Mouse (Mus musculus) splenic B cell, adult 2 months (primary cell): ENCODE results near the gene Tubb1.

Experiments used
- DNase-seq: peaks from one replicate; pipeline ENCODE4 v3.0.0-alpha.2; 2011; ENCODE audit warnings: low read depth, low spot score
- H3K27me3 ChIP-seq: 2 replicates; pipeline ENCODE4 v1.6.1; 2012; ENCODE audit warnings: mild to moderate bottlenecking, low read length, moderate library complexity, mixed read lengths; ENCODE audit not compliant: control insufficient read depth, poor library complexity, insufficient read depth, severe bottlenecking
- H3K36me3 ChIP-seq: 2 replicates; pipeline ENCODE4 v1.6.1; 2012; ENCODE audit warnings: mild to moderate bottlenecking, low read length, moderate library complexity, mixed read lengths; ENCODE audit not compliant: control insufficient read depth, poor library complexity, insufficient read depth, severe bottlenecking

The Tubb1 gene

GRCm38 (mm10) chr2:174463789-174464523 lies 13.5 kb downstream of the Tubb1 start, which contains the start of gene Atp5e:
Atp5e (minus strand) TSS chr2:174464105.
- Histone ChIP-seq H3K27me3 (no peaks in the 10 kb centered on the region), H3K36me3 (peaks cover 4% of the 10 kb centered on the region)
- peak; percentile 93 for DNase-seq

DNA sequence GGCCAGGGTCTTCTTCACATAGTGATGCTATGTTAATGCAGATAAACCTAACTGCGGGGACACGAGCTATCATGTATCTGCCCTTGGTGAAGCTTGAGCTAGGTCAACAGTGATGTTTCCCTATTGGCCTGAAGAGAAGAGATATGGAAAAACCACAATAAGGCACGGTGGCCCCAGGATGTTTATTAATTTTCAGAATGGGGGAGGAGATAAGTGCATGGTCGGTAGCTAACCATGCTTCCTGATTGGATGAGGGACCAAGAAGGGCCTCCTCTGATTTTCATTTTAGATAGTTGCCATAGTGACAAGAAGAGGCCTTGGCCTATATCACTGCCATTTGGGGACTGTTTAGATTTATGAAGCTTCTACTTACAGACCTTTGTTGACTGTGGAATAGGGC lies 19.8 kb downstream of the Tubb1 start:
- Histone ChIP-seq H3K27me3 (no peaks in the 10 kb centered on the region), H3K36me3 (peaks cover 2% of the 10 kb centered on the region; the same call in 1 of the 2 replicates)
- DNase-seq = no peak

- Histone ChIP-seq H3K36me3 (peaks cover 2% of the 10 kb centered on the region; the same call in 1 of the 2 replicates), H3K27me3 (no peaks in the 10 kb centered on the region)
- no peak for DNase-seq
Measured at GRCm38 (mm10) chr2:174470786-174471405, 20.4 kb downstream of the Tubb1 start.

DNA sequence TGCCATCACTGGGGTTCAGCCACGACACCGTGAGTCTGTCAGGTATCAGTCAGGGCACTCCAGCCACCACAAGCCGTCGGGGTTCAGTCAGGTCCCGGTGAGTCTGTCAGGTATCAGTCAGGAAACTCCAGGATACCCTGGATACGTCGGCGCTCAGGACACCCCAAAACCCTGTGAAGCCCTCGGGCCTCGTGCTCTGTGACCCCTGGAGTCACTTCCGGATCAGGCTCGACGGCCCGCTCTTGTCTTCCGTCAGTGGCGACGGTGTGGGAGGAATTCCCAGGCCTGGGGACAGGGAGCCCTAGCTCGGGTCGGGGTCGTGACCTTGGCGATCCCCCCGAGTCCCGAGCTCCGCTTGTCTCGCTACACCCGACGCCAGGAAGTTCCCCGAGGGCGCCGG lies 21.9 kb downstream of the Tubb1 start:
- no peaks in the 10 kb centered on the region for H3K27me3 ChIP-seq
- H3K36me3 ChIP-seq = no peaks in the 10 kb centered on the region; the same call in 1 of the 2 replicates
- DNase-seq = no peak

DNA sequence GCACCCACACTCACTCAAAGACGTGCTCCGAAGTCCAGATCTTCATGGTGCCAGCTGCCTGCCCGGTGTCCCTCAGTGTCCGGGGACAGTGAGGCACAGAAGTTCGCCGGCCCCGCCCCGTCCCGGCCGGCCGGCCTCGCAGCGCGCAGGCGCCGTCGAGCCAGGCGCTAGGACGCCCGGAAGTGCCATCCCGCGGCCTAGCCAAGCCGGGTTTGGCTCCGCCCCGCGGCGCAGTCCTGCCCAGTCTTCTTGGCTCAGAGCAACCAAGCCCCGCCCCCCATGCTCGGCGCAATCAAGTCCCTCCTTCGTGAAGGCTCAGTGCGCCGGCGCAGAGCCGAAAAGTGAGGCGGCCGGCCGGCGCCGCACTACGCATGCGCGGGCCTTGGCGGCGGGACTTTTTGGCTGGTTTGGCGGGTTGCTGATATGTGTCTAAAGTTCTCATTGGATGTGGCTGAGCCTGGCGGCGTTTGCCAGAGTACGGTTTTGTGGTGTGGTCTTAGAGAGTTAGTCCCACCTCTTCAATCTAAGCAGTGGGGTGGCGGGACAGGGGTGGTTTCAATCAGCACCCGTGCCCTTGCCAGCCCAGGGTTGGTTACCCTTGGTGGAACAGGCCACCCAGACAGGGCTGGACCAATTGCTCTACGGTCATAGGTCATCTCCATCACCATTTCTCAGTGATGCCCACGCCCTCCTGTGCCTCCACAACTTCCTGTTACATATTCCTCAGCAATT lies 22.5 kb downstream of the Tubb1 start, which contains the start of gene Prelid3b:
Gene Prelid3b (minus strand): TSS at position 264 of the 732 bp plus-strand sequence.
- Histone ChIP-seq H3K36me3 (no peaks in the 10 kb centered on the region; the same call in 1 of the 2 replicates), H3K27me3 (no peaks in the 10 kb centered on the region)
- DNase-seq = peak; percentile 100

GRCm38 (mm10) chr2:174473550-174473927 lies 23.0 kb downstream of the Tubb1 start:
- H3K36me3 ChIP-seq = no peaks in the 10 kb centered on the region; the same call in 1 of the 2 replicates
- no peaks in the 10 kb centered on the region for H3K27me3 ChIP-seq
- DNase-seq = no peak

- DNase-seq = no peak
- Histone ChIP-seq H3K27me3 (no peaks in the 10 kb centered on the region), H3K36me3 (no peaks in the 10 kb centered on the region)
Measured at GRCm38 (mm10) chr2:174477543-174478319, 27.2 kb downstream of the Tubb1 start.

GRCm38 (mm10) chr2:174478746-174479145 lies 28.3 kb downstream of the Tubb1 start:
- Histone ChIP-seq H3K27me3 (no peaks in the 10 kb centered on the region), H3K36me3 (no peaks in the 10 kb centered on the region)
- DNase-seq = no peak

DNA sequence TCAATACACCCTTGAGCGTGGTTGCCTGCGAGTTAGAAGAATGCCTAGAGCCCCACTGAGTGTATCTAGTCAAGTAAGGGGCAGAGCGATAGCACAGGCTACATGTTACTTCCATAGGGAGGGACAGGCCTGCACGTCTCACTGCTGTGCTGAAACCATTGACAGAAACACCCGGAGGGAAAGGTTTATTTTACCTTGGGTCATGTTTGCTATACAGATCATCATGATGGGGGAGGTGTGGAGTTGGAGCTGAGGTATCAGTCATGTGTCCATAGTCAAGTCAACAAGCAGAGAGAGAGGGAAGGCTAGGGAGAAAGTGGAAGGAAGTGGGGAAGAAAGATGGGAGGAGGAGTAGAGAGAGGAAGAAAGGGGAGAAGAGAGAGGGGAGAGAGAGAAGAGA lies 36.5 kb downstream of the Tubb1 start:
- Histone ChIP-seq H3K27me3 (no peaks in the 10 kb centered on the region), H3K36me3 (no peaks in the 10 kb centered on the region)
- no peak for DNase-seq

- peak; percentile 82 for DNase-seq
- H3K36me3 ChIP-seq = no peaks in the 10 kb centered on the region
- no peaks in the 10 kb centered on the region for H3K27me3 ChIP-seq
Measured at GRCm38 (mm10) chr2:174492858-174493257, 42.4 kb downstream of the Tubb1 start.

DNA sequence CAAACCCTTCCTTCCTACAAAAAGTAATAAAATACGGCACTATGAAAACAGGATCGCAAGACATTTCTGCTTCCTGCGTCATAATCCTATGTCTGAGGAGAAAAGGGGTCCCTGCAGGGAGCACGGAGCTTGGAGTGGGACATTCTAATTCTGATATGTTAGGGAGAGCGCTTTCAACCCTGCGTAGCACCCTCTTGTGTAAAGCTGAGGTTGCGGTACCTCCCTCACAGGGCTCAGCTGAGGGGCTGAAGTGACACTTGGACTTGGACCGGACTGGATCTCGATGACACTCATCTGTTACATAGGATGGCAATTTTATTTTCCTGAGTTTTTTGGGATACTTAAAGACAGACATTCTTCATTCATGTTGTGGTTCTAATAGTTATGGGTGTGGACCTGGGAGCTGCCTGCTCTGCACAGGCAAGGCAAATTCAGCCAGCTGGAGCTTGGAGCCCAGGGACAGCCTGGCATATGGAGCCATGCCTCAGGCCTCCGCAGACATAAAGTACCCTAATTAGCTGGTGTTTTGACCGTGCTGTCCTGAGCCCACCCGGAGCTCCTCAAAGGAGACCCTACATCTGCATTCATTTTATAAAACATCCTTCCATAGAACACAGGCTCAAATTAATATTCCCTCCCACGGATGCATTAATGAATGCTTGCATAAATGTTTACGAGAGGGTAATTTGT lies 50.5 kb downstream of the Tubb1 start:
- no peaks in the 10 kb centered on the region for H3K36me3 ChIP-seq
- DNase-seq = no peak
- no peaks in the 10 kb centered on the region for H3K27me3 ChIP-seq

DNA sequence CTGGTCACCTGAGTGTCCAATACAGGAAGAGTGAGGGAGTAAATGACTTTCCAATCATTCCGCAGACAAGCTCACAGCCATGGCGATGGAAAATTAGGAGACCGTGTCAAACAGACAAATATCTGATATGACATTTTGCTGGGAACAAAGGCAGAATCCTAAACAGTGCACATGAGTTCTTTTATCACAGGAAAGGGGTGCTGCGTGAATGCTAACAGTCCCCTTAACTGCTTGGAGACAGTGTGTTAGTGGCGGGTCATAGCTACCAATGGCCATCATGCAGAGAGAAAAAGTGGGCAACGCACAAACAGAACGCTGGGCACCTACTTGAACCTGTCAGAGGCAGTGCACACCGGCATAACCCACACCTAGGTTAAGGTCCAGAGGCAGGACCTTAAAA lies 51.0 kb downstream of the Tubb1 start:
- no peak for DNase-seq
- Histone ChIP-seq H3K27me3 (no peaks in the 10 kb centered on the region), H3K36me3 (no peaks in the 10 kb centered on the region)

DNA sequence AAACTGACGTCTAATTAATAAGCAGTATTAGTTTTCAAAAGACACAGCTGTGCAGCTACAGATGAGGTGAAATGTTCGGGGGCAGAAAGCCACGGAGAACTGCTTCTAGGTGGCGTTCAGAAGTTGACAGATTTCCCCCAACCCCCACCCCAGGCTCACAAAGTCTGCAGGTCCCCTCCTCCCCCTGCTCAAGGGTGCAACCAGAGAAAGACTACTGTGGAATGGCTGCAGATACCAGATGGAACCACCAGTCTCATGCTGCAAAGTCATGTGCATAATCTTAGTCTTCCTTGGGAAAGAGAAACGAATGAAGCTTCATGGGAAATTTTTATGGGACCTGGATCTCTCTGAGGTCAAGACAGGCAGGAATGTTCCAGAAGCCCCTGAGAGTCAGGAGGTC lies 51.8 kb downstream of the Tubb1 start:
- Histone ChIP-seq H3K27me3 (no peaks in the 10 kb centered on the region), H3K36me3 (no peaks in the 10 kb centered on the region)
- no peak for DNase-seq
